ENCODE assay signal across 13 mouse cellular contexts in the genomic region with DNA sequence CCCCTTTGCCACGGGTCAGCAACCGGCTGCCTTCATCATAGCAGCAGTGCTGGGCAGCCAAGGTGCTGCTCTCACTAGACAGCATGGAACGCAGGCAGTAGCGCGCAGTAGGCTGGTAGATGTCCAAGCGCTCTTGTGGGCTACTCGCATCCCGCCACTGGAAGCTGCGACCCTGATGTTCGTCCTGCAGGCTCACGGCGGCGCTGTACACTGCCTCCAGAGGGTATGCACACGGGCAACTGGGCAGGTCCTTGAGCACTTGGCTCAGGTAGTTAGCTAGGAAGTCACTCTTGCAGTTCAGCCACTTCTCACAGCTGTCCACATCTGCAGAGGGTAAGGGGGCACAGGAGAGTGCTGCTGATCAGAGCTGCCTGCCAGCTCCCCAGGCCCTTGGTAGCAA. TPM values are rescaled to one million over a fixed set of nuclear protein-coding genes. Genes with fewer than 3 reads are reported as not detected.
DNase-seq lines count a peak whose midpoint lies in the region; ATAC-seq and TF ChIP-seq lines count a peak whose summit lies in the region.
"Had no signal": no experiment of that assay in that cellular context is flagged by ENCODE, and none has a peak within 500 bp of the region (broad histone marks: within the 10 kb centered on the region; RNA-seq: fewer than 3 reads in every experiment).

No protein-coding gene starts in this region.

- TF ChIP-seq CTCF in CH12.LX (conservative IDR thresholded peaks at IDR 0.05 in 1 of 2, IDR thresholded peaks at IDR 0.05 in 1 of 2; ENCODE audit: low read depth in 2 of 2, low read length in 2 of 2), result no peak

- no peaks in the 10 kb centered on the region for H3K27me3 ChIP-seq in hindbrain, embryonic 10.5 days (ENCODE audit: insufficient read depth, poor library complexity, severe bottlenecking)
- H3K27me3 ChIP-seq in hindbrain, embryonic 14.5 days (ENCODE audit: control insufficient read depth, insufficient read depth, low read length), result no peaks in the 10 kb centered on the region
- H3K27me3 ChIP-seq in CH12.LX (replicated peaks), result no peaks in the 10 kb centered on the region
- H3K27me3 ChIP-seq: heart, embryonic 15.5 days had no signal

- no peak for TF ChIP-seq POLR2A in CH12.LX (IDR thresholded peaks at IDR 0.05; ENCODE audit: low read depth, low read length)

- intact Hi-C loops in gastrocnemius, postnatal 14 days (cut with DNase I; ENCODE audit: low total_unique reads), result loop anchor here (10.0 kb wide), 1 partner anchor 55 kb away; no protein-coding TSS in a partner anchor

- no peak for DNase-seq in hindbrain, embryonic 10.5 days (ENCODE audit: low spot score)
- no peak for DNase-seq in hindbrain, embryonic 14.5 days (ENCODE audit: low spot score)
- no peak for DNase-seq in CH12.LX (ENCODE audit: extremely low read depth)
- DNase-seq in ZHBTc4 (ENCODE audit: low read depth, low spot score), result peak; percentile 84
- peak; percentile 13 to 48 for DNase-seq in kidney, postnatal 25 days
- no peak for DNase-seq in gastrocnemius, postnatal 14 days
- DNase-seq in right cerebral cortex, postnatal 10 days (ENCODE audit: low spot score in 2 of 2), result no peak
- DNase-seq in spleen, postnatal 36 days (ENCODE audit: low spot score in 2 of 2), result no peak
- DNase-seq: cerebellum, postnatal 36 days; thymus, postnatal 25 days had no signal

- no peak for ATAC-seq in hindbrain, embryonic 14.5 days (ENCODE audit: low FRiP score)
- ATAC-seq: CD4-positive, CD25-positive, alpha-beta regulatory T cell, adult 4 months had no signal

- TF ChIP-seq EP300 in CH12.LX (IDR thresholded peaks at IDR 0.05; ENCODE audit: low read length), result no peak

- H3K4me2 ChIP-seq in hindbrain, embryonic 14.5 days (replicated peaks), result no peak overlapping the region
- no peak overlapping the region for H3K4me2 ChIP-seq in CH12.LX (ENCODE audit: insufficient read depth, low read depth, poor library complexity, severe bottlenecking)
- H3K4me2 ChIP-seq: heart, embryonic 15.5 days had no signal

- no peak overlapping the region for H3K4me3 ChIP-seq in hindbrain, embryonic 10.5 days
- H3K4me3 ChIP-seq in hindbrain, embryonic 14.5 days (replicated peaks; ENCODE audit: low read length), result no peak overlapping the region
- no peak overlapping the region for H3K4me3 ChIP-seq in CH12.LX (replicated peaks in 1 of 3; ENCODE audit: low read depth in 2 of 3, low read length in 2 of 3, poor library complexity in 1 of 3)
- H3K4me3 ChIP-seq: erythroblast, embryonic 14.5 days; heart, embryonic 15.5 days had no signal

- no peak; the same call in 1 of the 2 replicates for TF ChIP-seq RAD21 in CH12.LX (IDR thresholded peaks at IDR 0.05; ENCODE audit: low read depth, low read length)

- H3K9me3 ChIP-seq in hindbrain, embryonic 10.5 days, result no peaks in the 10 kb centered on the region
- H3K9me3 ChIP-seq in hindbrain, embryonic 14.5 days (ENCODE audit: control insufficient read depth, low read length), result no peaks in the 10 kb centered on the region
- no peaks in the 10 kb centered on the region for H3K9me3 ChIP-seq in CH12.LX (replicated peaks; ENCODE audit: low read length)
- H3K9me3 ChIP-seq: heart, embryonic 15.5 days had no signal

- H3K4me1 ChIP-seq in hindbrain, embryonic 10.5 days (replicated peaks), result peaks cover 20% of the 10 kb centered on the region
- no peaks in the 10 kb centered on the region for H3K4me1 ChIP-seq in hindbrain, embryonic 14.5 days (replicated peaks; ENCODE audit: control insufficient read depth, insufficient read depth, low read length)
- H3K4me1 ChIP-seq in CH12.LX (ENCODE audit: control insufficient read depth in 1 of 2, insufficient read depth in 2 of 2), result peaks cover 4 to 29% of the 10 kb centered on the region in 2 experiments

- peak overlapping the region; percentile 16 for H3K27ac ChIP-seq in hindbrain, embryonic 10.5 days
- no peak overlapping the region for H3K27ac ChIP-seq in hindbrain, embryonic 14.5 days
- no peak overlapping the region for H3K27ac ChIP-seq in CH12.LX (ENCODE audit: insufficient read depth, low read depth)

- in situ Hi-C loops in CH12.LX (cut with MboI; ENCODE audit: low pct_ligation_motif_present, low pct_unique_long_range_greater_than_20kb, low sequenced_read_pairs), result loop anchor here (10.0 kb wide), 1 partner anchor 45 kb away; no protein-coding TSS in a partner anchor

- H3K9ac ChIP-seq in hindbrain, embryonic 14.5 days, result no peak overlapping the region
- H3K9ac ChIP-seq in CH12.LX (ENCODE audit: insufficient read depth, low read depth), result no peak overlapping the region
- H3K9ac ChIP-seq: heart, embryonic 15.5 days had no signal

- 41% methylated on average over 14 of the region's 14 CpGs for WGBS in hindbrain, embryonic 10.5 days
- WGBS in hindbrain, embryonic 14.5 days, result 43% methylated on average over 14 of the region's 14 CpGs

- dilution Hi-C loops in CH12.LX (cut with MboI; ENCODE audit: extremely low pct_ligation_motif_present, extremely low pct_unique_long_range_greater_than_20kb, low sequenced_read_pairs), result no loop called here

- H3K36me3 ChIP-seq in hindbrain, embryonic 10.5 days, result peaks cover 25% of the 10 kb centered on the region
- H3K36me3 ChIP-seq in hindbrain, embryonic 14.5 days (replicated peaks; ENCODE audit: control insufficient read depth, insufficient read depth), result peaks cover 18% of the 10 kb centered on the region
- H3K36me3 ChIP-seq in CH12.LX (replicated peaks in 1 of 2; ENCODE audit: control insufficient read depth in 1 of 2, insufficient read depth in 1 of 2, low read length in 1 of 2), result peaks cover 18 to 44% of the 10 kb centered on the region in 2 experiments

- H3K79me2 ChIP-seq in CH12.LX (replicated peaks; ENCODE audit: control insufficient read depth, extremely low read depth, insufficient read depth, poor library complexity, severe bottlenecking), result no peaks in the 10 kb centered on the region

TF ChIP-seq in CH12.LX, 34 proteins besides CTCF, POLR2A, EP300 and RAD21:
- TF ChIP-seq ZKSCAN1 (IDR thresholded peaks at IDR 0.05; ENCODE audit: borderline replicate concordance, low read depth, low read length) (peak; percentile 28; the same call in 1 of the 2 replicates), MXI1 (IDR thresholded peaks at IDR 0.05; ENCODE audit: low read depth, low read length) (no peak)

RNA-seq across cellular contexts. Expression of a gene that starts 13.6 kb away (rescaled TPM):
- 230 and 269 TPM in 2 replicates for polyA plus RNA-seq in hindbrain, embryonic 10.5 days (2016; fragmentation: Nextera tagmentation; extraction: Ambion mirVana)
- polyA plus RNA-seq in hindbrain, embryonic 14.5 days (2014; fragmentation: Nextera tagmentation; extraction: Ambion mirVana), result 169 and 181 TPM in 2 replicates
- total RNA-seq in CH12.LX (2012; rRNA removed) (288 and 397 TPM in 2 replicates), CH12.LX (2014; rRNA removed) (456 and 483 TPM in 2 replicates)
- polyA plus RNA-seq in CH12.LX (2012; ENCODE audit: insufficient read length, low read depth), result 392 and 523 TPM in 2 replicates
- total RNA-seq in gastrocnemius, postnatal 14 days (2021), result 100 to 1,000 TPM; 111 to 115 TPM

RNA-seq across cellular contexts. Expression of a gene that starts 13.8 kb away (rescaled TPM):
- 52.6 and 67.0 TPM in 2 replicates for polyA plus RNA-seq in hindbrain, embryonic 10.5 days (2016; fragmentation: Nextera tagmentation; extraction: Ambion mirVana)
- 56.7 and 58.9 TPM in 2 replicates for polyA plus RNA-seq in hindbrain, embryonic 14.5 days (2014; fragmentation: Nextera tagmentation; extraction: Ambion mirVana)
- total RNA-seq in CH12.LX (2012; rRNA removed) (32.1 and 33.7 TPM in 2 replicates), CH12.LX (2014; rRNA removed) (44.4 and 47.2 TPM in 2 replicates)
- 27.9 and 30.2 TPM in 2 replicates for polyA plus RNA-seq in CH12.LX (2012; ENCODE audit: insufficient read length, low read depth)
- total RNA-seq in gastrocnemius, postnatal 14 days (2021), result 10 to 100 TPM in 1 of 2 experiments, 1 to 10 TPM in 1; 9.0 to 11.0 TPM

RNA-seq across cellular contexts. Expression of a gene that starts 19.6 kb away (rescaled TPM):
- polyA plus RNA-seq in hindbrain, embryonic 10.5 days (2016; fragmentation: Nextera tagmentation; extraction: Ambion mirVana), result 0.84 and 1.5 TPM in 2 replicates
- 0.86 and 1.3 TPM in 2 replicates for polyA plus RNA-seq in hindbrain, embryonic 14.5 days (2014; fragmentation: Nextera tagmentation; extraction: Ambion mirVana)
- 0.08 TPM in 2 replicates for total RNA-seq in CH12.LX (2012; rRNA removed)
- not detected in 2 replicates for total RNA-seq in CH12.LX (2014; rRNA removed)
- 0.16 TPM in 1 of 2 replicates, not detected in the other for polyA plus RNA-seq in CH12.LX (2012; ENCODE audit: insufficient read length, low read depth)
- under 1 TPM in 1 of 2 experiments, not detected in 1; 0.08 TPM for total RNA-seq in gastrocnemius, postnatal 14 days (2021)
- polyA plus RNA-seq: CD4-positive, CD25-positive, alpha-beta regulatory T cell, adult 4 months; erythroblast, embryonic 14.5 days had no signal

RNA-seq across cellular contexts. Expression of a gene that starts 41.3 kb away (rescaled TPM):
- polyA plus RNA-seq in hindbrain, embryonic 10.5 days (2016; fragmentation: Nextera tagmentation; extraction: Ambion mirVana), result 0.50 and 1.4 TPM in 2 replicates
- polyA plus RNA-seq in hindbrain, embryonic 14.5 days (2014; fragmentation: Nextera tagmentation; extraction: Ambion mirVana), result 1.7 and 2.4 TPM in 2 replicates
- total RNA-seq in CH12.LX (2012; rRNA removed) (5.1 and 5.2 TPM in 2 replicates), CH12.LX (2014; rRNA removed) (6.9 and 8.0 TPM in 2 replicates)
- 10.0 and 10.4 TPM in 2 replicates for polyA plus RNA-seq in CH12.LX (2012; ENCODE audit: insufficient read length, low read depth)
- under 1 TPM; 0.23 to 0.49 TPM for total RNA-seq in gastrocnemius, postnatal 14 days (2021)

Comparison
In these comparisons a context has a peak if more than half of its experiments do, and no peak if none do; other contexts are left out.
1. DNase-seq: peak in ZHBTc4 (single experiment) and kidney, postnatal 25 days (2 of 2); none in hindbrain, embryonic 10.5 days (single experiment), hindbrain, embryonic 14.5 days (single experiment), CH12.LX (single experiment), gastrocnemius, postnatal 14 days (single experiment), right cerebral cortex, postnatal 10 days (0 of 2) and spleen, postnatal 36 days (0 of 2).